Mouse (Mus musculus): ENCODE results near the gene Ets2.

DNA sequence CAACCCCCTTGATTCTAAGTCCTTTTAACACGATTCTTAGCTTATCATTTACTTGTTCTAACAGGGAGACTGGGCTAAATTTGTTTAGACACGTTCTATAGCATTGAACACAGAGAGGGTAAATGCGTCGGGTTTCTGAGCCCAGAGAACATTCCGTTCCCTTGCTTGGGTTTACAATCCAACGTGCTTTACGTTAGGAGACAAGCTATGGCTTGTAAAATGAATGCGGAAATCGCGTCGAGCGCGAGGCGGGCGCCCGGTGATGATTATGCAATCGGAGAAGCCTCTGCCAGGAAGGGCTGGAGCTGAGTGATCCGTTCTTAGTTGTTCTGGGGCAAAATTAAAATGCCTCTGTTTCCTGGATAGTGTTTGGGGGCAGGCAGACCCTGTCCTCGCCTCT lies 42.4 kb upstream of the Ets2 start:
- TF ChIP-seq POLR2A (IDR thresholded peaks at IDR 0.05; ENCODE audit: extremely low read depth, insufficient read depth, low read length) (no peak), CTCF (IDR thresholded peaks at IDR 0.05; ENCODE audit: extremely low read depth, insufficient read depth, low read length) (no peak)
